Mouse (Mus musculus): ENCODE results near the gene Arfgap2. TPM values are rescaled to one million over a fixed set of nuclear protein-coding genes. Genes with fewer than 3 reads are reported as not detected.

The Arfgap2 gene
- total RNA-seq, 1 experiment from 2014 or later, result 37.3 TPM

DNA sequence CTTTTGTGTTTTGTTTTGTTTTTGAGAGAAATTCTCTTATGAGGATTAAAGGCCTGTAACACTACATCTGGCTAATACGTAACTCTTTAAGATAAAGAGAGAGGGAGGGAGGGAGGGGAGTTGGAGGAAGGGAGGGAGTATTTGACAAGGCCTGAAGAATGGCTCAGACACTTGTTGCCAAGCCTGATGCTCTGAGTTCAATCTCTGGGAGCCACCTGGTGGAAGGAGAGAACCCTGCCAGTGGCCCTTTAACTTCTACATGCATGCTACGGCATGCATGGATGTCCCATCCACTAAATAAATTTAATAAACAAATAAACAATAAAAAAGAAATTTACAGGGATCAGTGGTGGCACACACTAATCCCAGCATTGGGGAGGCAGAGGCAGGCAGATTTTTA, 37.1 kb downstream of the Arfgap2 start:
- ATAC-seq (replicated peaks; ENCODE audit: low read depth, poor library complexity, severe bottlenecking), result no peak

GRCm38 (mm10) chr2:91302845-91303244, 38.1 kb downstream of the Arfgap2 start:
- ATAC-seq (replicated peaks; ENCODE audit: low read depth, poor library complexity, severe bottlenecking), result no peak

DNA sequence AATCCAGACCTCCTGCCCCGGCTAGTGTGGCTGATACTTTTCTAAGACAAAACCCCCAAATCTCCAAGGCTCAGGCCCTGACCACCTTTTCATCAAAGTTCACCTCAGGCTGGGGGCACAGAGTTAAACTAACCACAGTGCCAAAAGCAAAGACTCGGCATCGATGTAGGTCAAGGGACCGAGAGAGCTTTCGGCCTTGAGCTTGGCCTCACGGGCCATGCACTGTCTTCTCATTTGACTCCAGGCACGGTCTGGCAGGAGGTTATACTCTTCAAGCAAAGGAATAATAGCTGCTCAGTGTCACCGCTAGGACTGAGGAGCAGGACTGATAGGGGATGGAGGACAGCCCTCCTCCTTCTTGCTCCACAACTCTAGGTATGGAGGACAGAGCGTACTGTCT, 41.2 kb downstream of the Arfgap2 start:
- ATAC-seq (replicated peaks; ENCODE audit: low read depth, poor library complexity, severe bottlenecking), result no peak

GRCm38 (mm10) chr2:91306589-91306988, 41.8 kb downstream of the Arfgap2 start:
- ATAC-seq (replicated peaks; ENCODE audit: low read depth, poor library complexity, severe bottlenecking), result no peak

GRCm38 (mm10) chr2:91308680-91309079, 43.9 kb downstream of the Arfgap2 start:
- ATAC-seq (replicated peaks; ENCODE audit: low read depth, poor library complexity, severe bottlenecking), result no peak

DNA sequence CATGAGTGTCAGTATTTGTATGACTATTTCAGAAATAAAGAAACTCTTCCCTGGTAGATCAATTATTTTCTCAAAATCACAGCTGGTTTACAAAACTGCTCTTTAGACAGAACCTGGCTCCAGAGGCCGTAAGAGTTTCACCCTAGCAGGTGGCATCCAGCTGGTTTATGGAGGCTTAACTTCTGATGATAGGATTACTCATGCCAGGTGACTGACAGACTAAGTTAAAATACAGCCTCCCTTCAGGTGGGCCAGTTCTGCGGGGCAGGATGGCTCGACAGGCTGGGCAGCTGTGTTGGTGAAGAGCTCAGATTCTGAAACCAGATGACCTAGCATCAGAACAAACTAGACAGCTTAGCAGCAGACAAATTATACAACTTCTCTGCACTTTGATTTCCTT, 44.8 kb downstream of the Arfgap2 start:
- ATAC-seq (replicated peaks; ENCODE audit: low read depth, poor library complexity, severe bottlenecking), result no peak

DNA sequence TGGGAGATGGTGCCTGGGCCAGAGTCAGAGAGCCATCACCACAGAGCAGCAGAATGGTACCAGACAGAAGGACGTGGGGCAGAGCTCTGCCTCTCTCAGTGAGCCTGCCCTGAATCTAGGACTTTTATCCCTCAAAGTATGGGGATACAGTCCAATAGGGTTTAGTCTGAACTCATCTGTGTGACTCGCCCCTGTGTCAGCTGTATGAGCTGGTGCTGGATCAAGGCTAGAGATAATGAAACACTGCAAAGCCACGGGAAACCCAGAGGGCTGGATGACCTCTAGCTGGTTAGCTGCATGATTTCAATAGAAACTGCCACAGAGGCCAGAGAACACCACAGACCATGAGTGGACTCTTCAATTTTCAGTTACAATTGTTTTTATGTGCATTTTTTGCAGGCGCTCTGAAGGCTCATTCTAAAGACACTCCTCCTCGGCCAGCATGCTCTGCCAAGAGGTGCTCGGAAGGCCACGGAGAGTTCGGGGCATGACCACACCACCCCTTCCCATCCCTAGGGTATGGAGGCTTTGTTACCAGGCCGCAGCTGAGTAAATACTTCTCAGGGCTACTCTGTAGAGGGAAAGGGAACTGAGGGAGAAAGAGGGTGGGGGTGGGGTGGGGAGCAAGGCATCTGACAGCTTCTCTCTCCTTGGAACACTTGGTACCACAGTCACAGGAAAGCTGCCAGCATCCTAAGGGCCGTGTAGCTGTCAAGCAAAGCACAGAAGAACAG, 48.0 kb downstream of the Arfgap2 start:
- ATAC-seq (replicated peaks; ENCODE audit: low read depth, poor library complexity, severe bottlenecking), result no peak

GRCm38 (mm10) chr2:91314184-91314583, 49.4 kb downstream of the Arfgap2 start:
- no peak for ATAC-seq (replicated peaks; ENCODE audit: low read depth, poor library complexity, severe bottlenecking)

DNA sequence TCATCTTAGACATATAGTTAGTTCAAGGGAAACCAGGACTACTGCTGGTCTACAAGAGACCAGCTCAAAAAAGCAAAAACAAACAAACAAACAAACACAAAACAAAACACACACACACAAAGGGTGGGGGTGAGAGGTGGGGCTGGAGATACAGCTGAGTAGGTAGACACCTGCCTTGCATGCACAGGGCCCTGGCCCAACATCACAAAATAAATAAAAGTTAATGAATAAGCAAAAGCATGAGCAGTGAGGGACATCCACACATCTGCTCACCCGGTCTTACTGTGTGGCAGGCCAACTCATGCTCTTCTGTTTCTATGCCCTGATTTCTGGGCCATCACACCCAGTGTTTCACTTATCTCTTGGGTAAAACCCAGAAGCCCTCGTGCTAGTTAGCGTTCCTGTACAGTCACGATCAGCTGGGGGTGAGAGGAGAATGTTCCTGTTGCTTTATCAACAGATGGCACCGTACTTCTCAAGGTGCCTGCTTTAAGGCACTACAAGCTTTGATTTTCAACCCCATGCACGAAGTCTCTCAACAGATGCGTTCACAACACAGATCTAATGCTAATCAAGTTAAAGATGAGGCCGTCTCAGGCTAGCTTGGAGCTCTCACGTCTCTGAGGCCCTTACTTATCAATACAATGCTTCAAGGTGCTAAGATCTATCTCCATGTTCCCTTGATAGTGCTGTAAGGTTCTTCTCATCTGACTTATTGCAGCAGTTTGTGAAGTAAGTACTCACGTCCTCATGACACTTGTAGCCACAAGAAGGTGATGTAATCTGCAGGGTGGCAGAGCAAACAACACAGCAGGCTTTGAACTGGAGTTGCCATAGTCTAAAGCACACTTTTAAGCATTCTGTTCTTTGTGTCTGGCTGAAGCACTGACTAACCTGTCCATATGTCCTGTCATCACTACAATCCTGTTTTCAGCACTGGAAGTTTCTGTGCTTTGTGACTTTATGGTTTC, 56.1 kb downstream of the Arfgap2 start:
- ATAC-seq (replicated peaks; ENCODE audit: low read depth, poor library complexity, severe bottlenecking), result no peak

DNA sequence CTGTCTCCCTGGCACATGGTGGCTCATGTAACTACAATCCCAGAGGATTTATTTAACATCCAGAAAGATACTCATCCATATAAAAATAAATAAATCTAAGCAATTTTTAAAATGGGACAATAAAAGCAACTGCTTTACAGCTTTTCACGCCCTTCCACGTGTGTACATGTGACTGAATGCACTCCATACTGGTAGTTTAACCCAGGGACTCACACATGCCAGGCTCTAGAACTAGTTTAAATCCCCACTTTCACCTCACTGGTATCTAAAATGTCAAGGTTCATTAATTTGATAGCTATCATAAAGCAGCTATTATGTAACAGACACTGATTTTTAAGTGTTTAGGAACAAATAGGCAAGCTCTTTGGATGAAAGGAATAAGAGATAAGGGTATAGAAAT, 57.1 kb downstream of the Arfgap2 start:
- ATAC-seq (replicated peaks; ENCODE audit: low read depth, poor library complexity, severe bottlenecking), result no peak

- ATAC-seq (replicated peaks; ENCODE audit: low read depth, poor library complexity, severe bottlenecking), result peak; percentile 32; the same call in 1 of the 2 replicates
Measured at GRCm38 (mm10) chr2:91322490-91322889, 57.7 kb downstream of the Arfgap2 start.

GRCm38 (mm10) chr2:91324346-91324745, 59.6 kb downstream of the Arfgap2 start:
- no peak for ATAC-seq (replicated peaks; ENCODE audit: low read depth, poor library complexity, severe bottlenecking)

- ATAC-seq (replicated peaks; ENCODE audit: low read depth, poor library complexity, severe bottlenecking), result no peak
Measured at GRCm38 (mm10) chr2:91324761-91325421, 60.1 kb downstream of the Arfgap2 start.

Other genes with a start within 250 kb of the Arfgap2 start
- gene Rapsn, start 229.4 kb upstream of the Arfgap2 start, total RNA-seq (2017), result 3.9 and 5.0 TPM in 2 replicates
- 227 and 246 TPM in 2 replicates for gene Psmc3, start 211.0 kb upstream of the Arfgap2 start, total RNA-seq (2017)
- gene Slc39a13, start 194.6 kb upstream of the Arfgap2 start, total RNA-seq (2017), result 8.9 and 10.7 TPM in 2 replicates
- gene Spi1, start 182.6 kb upstream of the Arfgap2 start, total RNA-seq (2017), result 64.4 and 74.3 TPM in 2 replicates
- 0.09 and 0.15 TPM in 2 replicates for gene Mybpc3, start 146.8 kb upstream of the Arfgap2 start, total RNA-seq (2017)
- gene Madd, start 81.1 kb upstream of the Arfgap2 start, total RNA-seq (2017), result 46.4 and 55.6 TPM in 2 replicates
- 0.23 TPM in 1 of 2 replicates, not detected in the other for gene Nr1h3, start 62.1 kb upstream of the Arfgap2 start, total RNA-seq (2017)
- gene Acp2, start 62.1 kb upstream of the Arfgap2 start, total RNA-seq (2017), result 6.5 and 15.3 TPM in 2 replicates
- gene Ddb2, start 28.0 kb upstream of the Arfgap2 start, total RNA-seq (2017), result 11.5 and 18.0 TPM in 2 replicates
- gene Pacsin3, start 9.0 kb upstream of the Arfgap2 start, total RNA-seq (2017), result 0.19 TPM in 1 of 2 replicates, not detected in the other
- gene 1110051M20Rik, start 179.7 kb downstream of the Arfgap2 start, total RNA-seq (2017), result 12.2 and 28.9 TPM in 2 replicates
- 0.63 and 1.3 TPM in 2 replicates for gene Lrp4, start 192.5 kb downstream of the Arfgap2 start, total RNA-seq (2017)